Mouse (Mus musculus) midbrain, postnatal 0 days (tissue): ENCODE measurements around the gene Zbtb34. TPM values are rescaled to one million over a fixed set of nuclear protein-coding genes. Genes with fewer than 3 reads are reported as not detected.

Experiments
- ATAC-seq: fragments of 200-750 bp; cut with Nextera tagmentation; 2 replicates; pipeline ENCODE4 v1.8.0; 2017; ENCODE audit warnings: moderate number of reproducible peaks, mild to moderate bottlenecking, moderate TSS enrichment, moderate library complexity; ENCODE audit not compliant: low FRiP score
- DNase-seq: peaks from one replicate; pipeline ENCODE4 v3.0.0-alpha.2; 2015; ENCODE audit warnings: low spot score
- H3K27ac ChIP-seq: fragments of 300-500 bp; sonication (generic); 2 replicates; pipeline ENCODE4 v1.5.1; 2014; ENCODE audit warnings: low read depth, mild to moderate bottlenecking, low read length, mixed read lengths
- H3K27me3 ChIP-seq: fragments of 300-500 bp; sonication (generic); 2 replicates; pipeline ENCODE4 v1.6.1; 2014; ENCODE audit warnings: low read length, control low read depth, mixed read lengths; ENCODE audit not compliant: insufficient read depth
- H3K36me3 ChIP-seq: fragments of 300-500 bp; sonication (generic); 2 replicates; pipeline ENCODE4 v1.6.1; 2014; ENCODE audit warnings: low read length, control low read depth, mixed read lengths; ENCODE audit not compliant: insufficient read depth
- H3K4me1 ChIP-seq: fragments of 300-500 bp; sonication (generic); 2 replicates; pipeline ENCODE4 v1.6.1; 2014; ENCODE audit warnings: mild to moderate bottlenecking, control low read depth, antibody characterized with exemption, low read length, mixed read lengths; ENCODE audit not compliant: insufficient read depth
- H3K4me2 ChIP-seq: fragments of 300-500 bp; sonication (generic); 2 replicates; pipeline ENCODE4 v1.6.1; 2014; ENCODE audit warnings: low read depth, mild to moderate bottlenecking, low read length, mixed read lengths; ENCODE audit not compliant: poor library complexity, severe bottlenecking
- H3K4me3 ChIP-seq: fragments of 300-500 bp; sonication (generic); 2 replicates; pipeline ENCODE4 v1.5.1; 2014; ENCODE audit warnings: low read depth, mild to moderate bottlenecking, low read length, moderate library complexity
- H3K9ac ChIP-seq: fragments of 300-500 bp; sonication (generic); replicated peaks from 2 replicates; pipeline ENCODE4 v1.6.1; 2014; ENCODE audit warnings: mild to moderate bottlenecking, low read length, moderate library complexity, mixed read lengths; ENCODE audit not compliant: poor library complexity, severe bottlenecking
- H3K9me3 ChIP-seq: fragments of 300-500 bp; sonication (generic); 2 replicates; pipeline ENCODE4 v1.6.1; 2016; ENCODE audit warnings: low read length, control low read depth
- CTCF ChIP-seq: IDR thresholded peaks from 2 replicates; pipeline ENCODE4 v1.5.1; 2016; ENCODE audit warnings: antibody characterized with exemption, mild to moderate bottlenecking
- WGBS: fragments of 180-500 bp; shearing (Covaris S2); extraction: QIAGEN DNeasy Blood & Tissue Kit; methylation state at CpG from one replicate; pipeline ENCODE4 v1.1.7; 2014; 5-methylcytosine and 5-hydroxymethylcytosine counted together
- polyA plus RNA-seq: library from polyadenylated mRNA; unstranded; fragments of >200 nt; fragmentation: Nextera tagmentation; extraction: Ambion mirVana; gene quantifications from 2 replicates; pipeline ENCODE4 v1.2.1, GENCODE M21; 2015
- total RNA-seq: library from RNA; depleted of rRNA; stranded (reverse); fragments of >200 nt; gene quantifications from 2 replicates; pipeline ENCODE4 v1.2.3, GENCODE M21; 2014

The Zbtb34 gene
- total and polyA plus RNA-seq, 2 experiments from 2014 or later, result 3.8 to 24.9 TPM

DNA sequence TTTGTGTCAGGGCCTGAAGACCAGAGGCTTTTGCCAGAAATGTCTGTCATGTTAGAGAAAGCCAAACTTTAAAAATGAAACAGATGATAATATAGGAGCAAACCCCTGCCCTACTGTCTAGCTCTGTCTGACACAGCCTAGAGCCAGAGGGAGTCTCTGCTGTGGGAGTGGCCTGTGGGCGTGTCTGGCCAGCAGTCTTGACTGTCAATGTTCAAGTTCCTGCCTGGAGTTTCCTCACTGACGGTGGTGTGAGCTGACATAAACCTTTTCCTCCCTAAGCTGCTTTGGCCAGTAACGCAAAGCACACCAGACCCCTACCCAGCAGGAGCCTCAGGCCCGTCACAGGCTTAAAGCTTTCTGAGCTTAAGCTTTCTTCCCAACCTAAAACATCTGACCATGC, 21.0 kb upstream of the Zbtb34 start:
- no peaks in the 10 kb centered on the region for H3K9me3 ChIP-seq
- no peaks in the 10 kb centered on the region for H3K27me3 ChIP-seq
- H3K9ac ChIP-seq, result no peak overlapping the region
- WGBS, result 41% methylated on average over 4 of the region's 4 CpGs
- H3K4me2 ChIP-seq, result no peak overlapping the region
- no peak overlapping the region for H3K27ac ChIP-seq
- TF ChIP-seq CTCF, result no peak
- ATAC-seq, result no peak
- no peaks in the 10 kb centered on the region for H3K4me1 ChIP-seq
- no peak for DNase-seq
- peaks cover 46% of the 10 kb centered on the region for H3K36me3 ChIP-seq
- no peak overlapping the region for H3K4me3 ChIP-seq

DNA sequence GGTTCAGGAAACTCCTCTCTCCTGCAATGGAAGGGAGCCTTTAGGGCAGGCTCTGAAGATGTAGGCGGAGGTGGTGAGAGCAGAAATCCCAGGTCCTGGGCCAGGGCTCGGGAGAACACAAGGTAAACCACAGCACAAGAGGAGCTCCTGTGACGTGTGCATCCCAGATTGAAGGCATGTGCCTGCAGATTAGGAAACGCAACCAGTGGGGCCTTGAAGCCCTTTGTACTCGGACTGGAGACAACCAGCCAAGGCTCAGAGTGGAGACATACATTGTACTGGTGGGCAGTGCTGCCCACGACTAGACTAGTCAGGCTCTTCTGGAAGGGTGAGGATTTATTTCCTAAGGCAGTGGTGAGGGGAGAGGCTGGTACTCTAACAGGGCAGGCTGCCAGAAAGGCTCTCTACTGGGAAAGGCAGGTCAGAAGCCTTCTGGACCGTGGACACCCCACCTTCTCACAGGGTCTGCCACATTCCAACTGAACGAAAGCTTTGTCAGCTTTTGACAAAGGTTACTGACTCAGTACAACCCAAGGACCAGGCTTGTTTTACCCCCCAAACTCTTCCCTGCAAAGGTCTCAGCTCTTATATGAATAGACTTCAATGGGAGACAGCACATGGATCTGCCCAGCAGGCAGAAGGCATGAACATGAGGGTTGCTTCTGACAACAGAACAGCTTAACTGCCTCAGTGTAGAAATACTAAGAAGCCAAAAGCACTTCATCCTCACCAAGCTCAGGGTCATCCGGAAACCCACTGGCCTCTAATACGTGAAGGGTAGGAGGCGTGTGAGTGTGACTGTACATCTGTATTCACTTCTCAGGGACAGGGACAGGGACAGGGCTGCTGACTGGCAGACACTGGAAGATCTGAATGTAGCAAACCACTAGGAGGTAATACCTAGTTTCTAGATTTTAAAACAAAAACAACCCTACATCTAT, 20.2 kb upstream of the Zbtb34 start:
- ATAC-seq (no peak), DNase-seq (no peak)
- no peaks in the 10 kb centered on the region for H3K4me1 ChIP-seq
- 87% methylated on average over 11 of the region's 11 CpGs for WGBS
- no peaks in the 10 kb centered on the region for H3K9me3 ChIP-seq
- no peak overlapping the region for H3K9ac ChIP-seq
- H3K27ac ChIP-seq, result no peak overlapping the region
- H3K4me2 ChIP-seq, result no peak overlapping the region
- H3K36me3 ChIP-seq, result peaks cover 46% of the 10 kb centered on the region
- TF ChIP-seq CTCF, result no peak
- no peak overlapping the region for H3K4me3 ChIP-seq
- no peaks in the 10 kb centered on the region for H3K27me3 ChIP-seq

DNA sequence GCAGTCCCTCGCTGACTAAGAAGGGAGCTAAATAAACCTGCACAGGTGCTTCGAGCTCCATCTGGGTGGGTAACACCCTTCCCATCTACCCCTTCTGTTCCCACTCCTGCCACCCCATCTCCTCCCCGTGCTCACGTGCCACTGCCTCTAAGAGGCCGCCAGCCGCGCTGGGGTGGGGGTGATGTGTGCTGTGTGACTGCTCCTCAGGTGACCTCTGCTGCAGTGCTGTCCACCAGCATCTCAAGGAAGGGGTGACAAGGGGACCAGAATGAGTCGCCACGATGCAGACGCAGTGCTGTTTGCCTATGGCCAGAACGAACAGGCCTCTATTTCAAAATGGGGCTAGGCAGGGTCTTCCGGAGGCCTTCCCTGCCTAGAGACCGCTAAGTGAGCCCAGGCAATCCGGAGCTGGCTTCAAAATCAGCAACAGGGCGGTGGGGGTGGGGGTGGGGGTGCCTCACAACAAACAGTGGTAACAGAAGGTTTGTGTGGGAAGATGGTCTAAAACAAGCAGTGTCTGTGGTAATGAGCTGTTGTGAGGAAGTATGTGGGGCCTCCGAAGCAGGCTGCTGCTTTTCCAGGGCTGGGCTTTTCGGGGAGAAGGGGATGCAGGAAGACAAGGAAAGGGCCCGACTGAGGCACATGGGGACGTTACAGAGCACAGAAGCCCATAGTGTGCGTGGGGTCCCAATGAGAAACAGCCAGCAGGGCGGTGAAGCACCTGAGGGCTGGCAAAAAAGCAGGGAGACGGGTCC, 18.2 kb upstream of the Zbtb34 start:
- no peaks in the 10 kb centered on the region for H3K4me1 ChIP-seq
- no peak overlapping the region for H3K4me2 ChIP-seq
- H3K9ac ChIP-seq, result no peak overlapping the region
- no peak for TF ChIP-seq CTCF
- no peak overlapping the region for H3K4me3 ChIP-seq
- no peaks in the 10 kb centered on the region for H3K27me3 ChIP-seq
- DNase-seq, result no peak
- ATAC-seq, result no peak
- 94% methylated on average over 22 of the region's 22 CpGs for WGBS
- H3K27ac ChIP-seq, result no peak overlapping the region
- H3K9me3 ChIP-seq, result no peaks in the 10 kb centered on the region
- peaks cover 40% of the 10 kb centered on the region for H3K36me3 ChIP-seq

DNA sequence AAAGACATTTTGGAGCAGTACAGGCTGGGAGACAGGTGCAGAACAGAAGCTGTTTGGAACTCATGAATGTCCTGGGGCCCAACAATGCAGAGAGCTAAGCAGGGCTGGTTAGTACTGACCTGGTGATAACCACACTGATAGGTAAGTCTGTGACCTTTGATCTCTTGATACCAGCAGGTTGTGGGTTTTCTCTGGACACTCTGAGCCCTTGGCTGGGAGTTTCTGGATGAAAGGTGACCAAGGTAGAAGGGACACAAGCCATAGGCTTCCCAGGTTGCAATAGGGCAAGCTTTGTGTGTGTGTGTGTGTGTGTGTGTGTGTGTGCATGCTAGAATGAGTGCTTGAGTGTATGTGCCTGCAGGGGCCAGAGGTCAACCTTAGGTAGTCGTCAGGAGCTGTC, 15.7 kb upstream of the Zbtb34 start:
- no peak for ATAC-seq
- H3K9ac ChIP-seq, result no peak overlapping the region
- H3K4me1 ChIP-seq, result no peaks in the 10 kb centered on the region
- H3K27me3 ChIP-seq, result no peaks in the 10 kb centered on the region
- no peak for DNase-seq
- no peak for TF ChIP-seq CTCF
- H3K27ac ChIP-seq, result no peak overlapping the region
- H3K9me3 ChIP-seq, result no peaks in the 10 kb centered on the region
- no peak overlapping the region for H3K4me2 ChIP-seq
- H3K36me3 ChIP-seq, result peaks cover 19% of the 10 kb centered on the region
- H3K4me3 ChIP-seq, result no peak overlapping the region
- 77% methylated on average over 1 of the region's 1 CpGs for WGBS

DNA sequence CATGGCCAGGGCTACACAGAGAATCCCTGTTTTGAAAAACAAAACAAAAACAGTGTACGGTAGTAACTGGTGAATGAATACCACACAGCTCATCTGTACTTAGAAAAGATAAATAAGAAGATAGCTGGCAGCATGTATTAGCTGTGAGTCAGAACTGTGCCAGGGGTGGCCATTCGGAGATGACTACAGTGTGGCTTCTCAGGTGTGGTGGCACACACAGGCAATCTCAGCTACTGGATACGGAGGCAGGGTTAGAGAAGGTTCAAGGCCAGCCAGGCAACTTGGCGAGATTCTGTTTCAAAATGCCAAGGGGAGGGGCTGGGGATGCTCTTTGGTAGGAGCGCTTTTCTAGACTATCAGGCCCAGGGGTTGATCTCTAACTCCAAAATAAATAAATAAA, 14.6 kb upstream of the Zbtb34 start:
- no peak for DNase-seq
- no peaks in the 10 kb centered on the region for H3K27me3 ChIP-seq
- no peak overlapping the region for H3K9ac ChIP-seq
- peaks cover 13% of the 10 kb centered on the region for H3K36me3 ChIP-seq
- no peaks in the 10 kb centered on the region for H3K9me3 ChIP-seq
- H3K4me1 ChIP-seq, result 0 out of 2 replicates have a peak, but pooled peaks cover under 1% of the 10 kb centered on the region
- TF ChIP-seq CTCF, result no peak
- no peak overlapping the region for H3K4me2 ChIP-seq
- H3K27ac ChIP-seq, result no peak overlapping the region
- no peak for ATAC-seq
- 93% methylated on average over 5 of the region's 5 CpGs for WGBS
- no peak overlapping the region for H3K4me3 ChIP-seq

DNA sequence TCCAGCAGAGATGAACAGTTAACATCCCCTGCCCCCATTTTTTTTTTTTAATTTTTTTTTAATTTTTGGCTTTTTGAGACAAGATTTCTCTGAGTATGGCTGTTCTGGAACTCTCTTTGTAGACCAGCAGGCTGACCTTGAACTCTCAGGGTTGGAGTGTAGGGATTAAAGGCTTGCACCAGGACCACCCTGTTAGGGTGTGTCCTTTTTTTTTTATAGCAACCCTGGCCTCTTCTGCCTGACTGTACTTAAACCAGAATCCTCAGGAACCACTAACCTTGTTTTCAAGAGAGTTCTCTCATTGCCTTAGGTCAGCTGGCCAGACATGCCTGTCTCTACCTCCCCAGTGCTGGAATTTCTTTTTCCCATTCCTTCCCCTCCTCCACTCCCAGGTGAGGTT, 13.7 kb upstream of the Zbtb34 start:
- no peaks in the 10 kb centered on the region for H3K9me3 ChIP-seq
- peaks cover 11% of the 10 kb centered on the region; the same call in 1 of the 2 replicates for H3K36me3 ChIP-seq
- DNase-seq (no peak), ATAC-seq (no peak)
- H3K27me3 ChIP-seq, result no peaks in the 10 kb centered on the region
- no peak for TF ChIP-seq CTCF
- 0 out of 2 replicates have a peak, but pooled peaks cover 5% of the 10 kb centered on the region for H3K4me1 ChIP-seq
- no peak overlapping the region for H3K4me3 ChIP-seq
- H3K27ac ChIP-seq, result no peak overlapping the region
- H3K9ac ChIP-seq, result no peak overlapping the region
- H3K4me2 ChIP-seq, result no peak overlapping the region
